Mouse (Mus musculus): Measurements from ENCODE around the gene Thada. TPM values are rescaled to one million over a fixed set of nuclear protein-coding genes. Genes with fewer than 3 reads are reported as not detected.
"Not testable (repeated sequence)": the region's sequence is repeated elsewhere in the genome, so short reads cannot be mapped to it uniquely, and the experiment has no call there.

Thada gene
- total RNA-seq, 2 experiments from 2014 or later, result 5.3 to 6.1 TPM

DNA sequence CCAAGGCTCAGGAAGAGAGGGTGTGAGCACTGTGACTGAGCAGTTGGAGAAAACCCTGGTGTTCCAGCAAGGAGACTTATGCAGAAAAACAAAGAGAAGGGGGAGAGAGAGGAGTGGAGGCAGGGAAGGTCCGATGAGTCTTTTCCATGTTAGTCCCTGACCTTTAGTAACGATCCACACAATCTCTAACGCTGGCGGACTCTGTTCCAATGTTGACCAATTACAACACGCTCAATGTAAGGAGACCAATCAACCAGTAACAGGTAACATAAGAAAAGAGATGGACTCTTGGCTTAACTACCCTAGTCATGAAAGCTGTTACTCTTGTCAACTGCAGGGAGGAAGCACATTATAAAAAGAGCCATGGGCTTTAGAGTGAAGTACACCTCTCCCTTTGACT, 160.9 kb downstream of the Thada start:
- DNase-seq (ENCODE audit: low spot score), result no peak

GRCm38 (mm10) chr17:84304141-84304540, 161.9 kb downstream of the Thada start:
- no peak for DNase-seq (ENCODE audit: low spot score)

DNA sequence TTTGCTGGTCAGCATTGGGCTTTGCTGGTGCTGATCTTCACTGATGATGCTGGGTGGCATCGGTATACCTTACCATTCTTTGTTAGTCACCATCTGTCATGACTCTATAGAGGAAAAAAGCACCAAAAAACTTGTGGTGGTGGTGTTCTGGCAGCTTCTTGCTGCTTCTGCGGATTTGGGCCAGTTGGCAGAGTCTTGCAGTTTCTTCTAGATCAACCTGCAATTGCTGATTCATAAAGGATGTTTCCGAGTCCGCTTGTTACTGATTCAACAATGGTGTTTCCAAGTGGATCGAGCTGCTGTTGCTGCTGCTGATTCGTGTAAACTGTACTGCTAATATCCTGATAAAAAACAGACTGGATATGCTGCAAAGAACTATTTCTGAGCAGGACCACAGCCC, 168.0 kb downstream of the Thada start:
- no peak for DNase-seq (ENCODE audit: low spot score)

- DNase-seq (ENCODE audit: low spot score), result peak; percentile 21
These were observed 172.8 kb downstream of the Thada start for GRCm38 (mm10) chr17:84293221-84293620.

DNA sequence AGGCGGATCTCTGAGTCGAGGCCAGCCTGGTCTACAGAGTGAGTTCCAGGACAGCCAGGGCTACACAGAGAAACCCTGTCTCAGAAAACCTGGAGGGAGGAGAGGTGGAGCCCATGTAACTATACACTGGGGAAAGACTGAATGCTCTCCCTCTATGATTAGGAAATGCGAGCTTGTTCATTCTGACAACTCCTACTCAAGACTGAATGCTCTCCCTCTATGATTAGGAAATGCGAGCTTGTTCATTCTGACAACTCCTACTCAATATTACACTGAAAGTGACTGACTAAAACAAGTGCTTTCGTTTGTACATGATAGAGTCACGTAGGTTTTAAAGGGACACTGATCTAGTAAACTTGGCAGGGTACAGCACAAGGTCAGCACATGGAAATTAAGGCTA, 174.8 kb downstream of the Thada start:
- DNase-seq (ENCODE audit: low spot score), result not testable (repeated sequence)

- DNase-seq (ENCODE audit: low spot score), result no peak
These were observed 178.2 kb downstream of the Thada start for GRCm38 (mm10) chr17:84287675-84288420.

- no peak for DNase-seq (ENCODE audit: low spot score)
These were observed 179.5 kb downstream of the Thada start for GRCm38 (mm10) chr17:84286536-84286935.

DNA sequence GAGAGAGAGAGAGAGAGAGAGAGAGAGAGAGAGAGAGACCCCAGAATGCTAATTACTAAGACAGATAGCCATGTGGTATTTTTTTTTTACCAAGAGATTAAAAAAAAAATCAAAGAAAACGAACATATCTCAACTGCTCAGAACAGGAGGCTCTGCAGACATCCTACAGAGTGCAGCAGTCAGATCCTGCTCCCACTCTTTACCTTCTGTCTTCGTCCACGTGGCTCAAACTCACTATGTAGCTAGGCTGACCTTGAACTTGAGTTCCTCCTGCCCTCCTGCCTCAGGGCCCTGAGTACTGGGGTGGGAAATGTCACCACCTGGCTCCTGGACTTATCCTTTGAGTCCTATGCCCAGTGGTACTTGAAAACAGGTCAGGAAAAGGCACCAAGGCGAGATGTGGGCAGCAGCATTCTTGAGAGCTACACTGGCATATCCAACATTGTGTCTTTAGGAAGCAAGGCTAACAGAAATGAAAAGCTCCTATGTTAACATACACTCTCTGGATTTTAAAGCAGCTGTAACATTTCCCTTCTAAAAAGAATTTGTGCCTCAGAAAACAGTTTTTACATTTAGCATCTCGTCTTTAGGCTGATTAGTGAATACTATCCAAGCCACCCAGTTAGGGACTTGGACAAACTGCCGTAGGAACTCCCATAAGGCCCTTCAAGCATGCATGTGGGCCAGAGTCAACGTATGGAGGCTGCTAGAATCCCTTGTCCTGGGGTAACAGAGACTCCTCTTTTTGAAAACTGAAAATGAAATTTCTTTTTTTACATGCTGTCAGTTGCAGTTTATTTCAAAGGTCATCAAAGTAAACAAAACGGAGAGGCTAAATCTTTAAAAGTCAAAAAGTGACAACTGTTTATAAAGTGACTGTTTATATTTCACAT, 183.4 kb downstream of the Thada start:
- no peak for DNase-seq (ENCODE audit: low spot score)

GRCm38 (mm10) chr17:84279001-84279400, 187.0 kb downstream of the Thada start:
- DNase-seq (ENCODE audit: low spot score), result no peak

DNA sequence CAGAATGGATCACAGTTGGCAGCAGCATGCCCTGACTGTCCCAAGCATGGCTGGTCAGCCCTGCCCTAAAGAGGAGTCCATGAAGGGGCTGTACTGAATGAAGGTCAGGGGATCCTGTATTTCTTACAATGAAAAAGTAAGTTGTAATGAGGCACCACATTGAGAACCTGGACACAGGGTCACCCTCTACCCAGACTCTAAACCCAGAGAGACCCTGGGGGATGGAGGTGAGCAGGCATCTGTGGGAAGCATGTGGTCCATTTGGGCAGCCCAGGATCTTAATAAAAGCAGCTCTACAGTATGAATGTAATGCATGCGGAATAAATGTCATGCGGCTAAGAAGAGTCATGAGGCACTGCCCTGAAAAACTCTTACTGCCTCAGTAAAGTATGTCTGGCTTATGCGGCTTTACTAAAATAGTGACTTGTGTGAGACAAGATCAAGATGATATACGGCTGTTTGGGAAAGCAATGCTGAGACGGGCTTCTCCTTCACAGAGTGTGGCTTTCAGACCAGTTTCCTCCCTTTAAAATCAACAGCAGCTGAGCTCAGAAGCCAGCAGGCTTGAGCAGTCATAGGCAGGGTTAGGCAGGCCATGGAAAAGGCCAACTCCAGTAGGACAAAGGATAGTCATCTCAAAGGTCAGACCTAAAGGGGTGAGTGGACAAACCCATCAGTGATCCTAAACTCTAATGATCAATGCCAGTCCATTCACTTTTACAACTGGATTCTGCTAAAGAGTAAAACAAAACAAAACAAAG, 187.6 kb downstream of the Thada start:
- no peak for DNase-seq (ENCODE audit: low spot score)

- no peak for DNase-seq (ENCODE audit: low spot score)
These were observed 191.0 kb downstream of the Thada start for GRCm38 (mm10) chr17:84274999-84275398.

DNA sequence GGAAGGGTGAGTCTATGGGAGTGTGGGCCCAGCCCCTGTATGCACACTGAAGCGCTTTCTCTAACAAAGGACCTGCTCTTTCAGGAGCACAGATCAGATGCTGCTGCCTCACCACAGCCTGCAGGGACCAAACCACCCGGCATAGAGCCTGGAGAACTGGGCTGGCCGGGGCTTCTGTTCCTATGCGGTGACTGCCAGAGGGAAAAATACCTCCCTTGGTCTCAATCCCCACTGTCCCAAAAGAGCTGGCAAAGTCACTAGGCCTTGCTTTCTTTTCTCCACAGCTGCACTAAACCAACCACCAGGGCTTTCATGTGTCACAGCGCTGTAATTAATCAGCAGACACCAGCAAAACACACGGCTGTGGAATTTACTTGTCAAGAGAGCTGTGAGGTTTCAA, 191.8 kb downstream of the Thada start:
- no peak for DNase-seq (ENCODE audit: low spot score)

- DNase-seq (ENCODE audit: low spot score), result no peak
These were observed 193.3 kb downstream of the Thada start for GRCm38 (mm10) chr17:84272557-84273261.

GRCm38 (mm10) chr17:84271566-84272202, 194.3 kb downstream of the Thada start:
- DNase-seq (ENCODE audit: low spot score), result no peak

- DNase-seq (ENCODE audit: low spot score), result no peak
These were observed 196.3 kb downstream of the Thada start for GRCm38 (mm10) chr17:84269722-84270121.

- no peak for DNase-seq (ENCODE audit: low spot score)
These were observed 197.6 kb downstream of the Thada start for GRCm38 (mm10) chr17:84268450-84268849.

DNA sequence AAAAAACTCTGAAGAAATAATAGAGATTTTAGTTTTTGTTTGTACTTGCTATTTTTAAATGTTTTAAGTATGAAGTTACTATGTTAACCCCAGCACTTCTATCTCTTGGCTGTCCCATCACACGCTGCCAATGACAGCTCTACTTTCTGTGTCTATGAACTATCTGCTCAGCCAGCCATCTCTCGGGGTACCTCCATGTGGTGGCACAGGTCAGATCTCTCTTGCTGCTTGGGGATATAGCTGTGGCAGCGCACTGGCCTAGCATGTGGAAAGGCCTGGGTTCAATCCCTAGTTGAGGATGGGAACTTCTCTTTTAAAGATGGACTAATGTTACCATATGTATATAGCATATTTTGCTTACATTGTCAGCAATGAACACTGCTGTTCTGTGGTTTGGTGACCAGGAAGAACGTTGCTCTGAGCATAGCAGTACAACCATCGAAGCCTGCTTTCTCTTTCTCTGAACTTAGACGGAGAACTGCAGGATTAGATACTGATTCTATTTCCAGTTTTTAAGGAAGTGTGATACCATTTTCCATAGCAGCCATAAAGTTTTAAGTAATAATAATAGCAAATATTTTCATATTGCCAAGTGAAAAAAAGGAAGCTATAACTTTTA, 198.4 kb downstream of the Thada start:
- DNase-seq (ENCODE audit: low spot score), result no peak

DNA sequence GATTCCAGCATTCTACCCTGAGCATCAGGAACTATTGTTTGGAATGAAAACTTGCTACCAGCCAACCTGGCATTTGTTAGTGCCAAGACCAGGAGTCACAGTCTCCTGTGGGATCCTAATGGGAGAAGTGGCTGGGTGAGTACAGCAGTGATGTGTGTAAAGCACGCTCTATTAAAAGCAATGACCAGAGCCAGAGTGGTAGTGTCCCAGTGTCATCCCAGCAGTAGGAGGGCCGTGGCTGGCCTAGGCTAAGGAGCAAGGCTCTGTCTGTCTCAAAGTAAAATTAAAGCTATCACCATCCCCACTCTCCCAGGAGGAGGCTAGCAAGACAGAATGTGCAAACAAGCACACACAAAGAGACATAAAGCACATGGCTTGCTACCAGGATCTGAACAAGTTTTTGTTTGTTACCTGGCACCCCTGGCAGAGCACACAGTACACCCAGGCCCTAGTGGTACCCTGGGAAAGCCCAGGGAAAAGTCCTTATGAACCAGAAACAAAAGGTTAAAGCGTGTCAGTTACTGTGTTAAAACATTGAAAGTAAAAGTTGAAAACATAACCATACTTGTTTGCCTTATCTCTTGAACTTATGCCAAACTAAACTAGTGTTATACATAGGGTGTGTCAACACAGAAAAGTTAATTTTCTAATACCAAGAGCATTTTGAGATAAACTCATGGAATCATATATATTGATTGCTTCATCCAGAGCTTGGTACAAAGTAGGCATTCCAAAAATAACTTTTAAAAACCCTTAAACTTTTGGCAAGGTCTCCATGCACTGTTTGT, 199.7 kb downstream of the Thada start:
- no peak for DNase-seq (ENCODE audit: low spot score)

GRCm38 (mm10) chr17:84265480-84266130, 200.4 kb downstream of the Thada start:
- DNase-seq (ENCODE audit: low spot score), result no peak
